Mouse (Mus musculus) brain, embryonic 18.5 days (tissue): Measurements from ENCODE around the gene Mlc1.

Source experiments
- DNase-seq: peaks from one replicate; pipeline ENCODE4 v3.0.0-alpha.2; 2012; ENCODE audit warnings: low read depth, low spot score

Mlc1 gene

DNA sequence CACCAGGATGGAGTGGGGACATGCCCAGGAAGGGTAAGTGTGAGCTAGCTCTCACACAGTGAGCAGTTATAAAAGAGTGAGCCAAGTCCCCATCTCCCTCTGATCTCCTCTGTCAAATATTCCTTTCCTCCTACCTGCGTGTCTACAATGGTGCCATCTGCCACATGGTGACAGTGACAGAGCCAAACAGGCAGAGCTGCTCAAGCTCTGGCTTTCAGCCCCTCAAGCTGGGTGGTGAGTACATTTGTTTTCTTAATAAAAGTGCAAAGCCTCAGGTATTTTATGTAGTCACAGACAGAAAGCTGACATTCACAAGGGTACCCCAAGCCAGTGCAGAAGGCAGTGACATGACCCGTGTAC, 41.5 kb downstream of the Mlc1 start:
- no peak for DNase-seq

DNA sequence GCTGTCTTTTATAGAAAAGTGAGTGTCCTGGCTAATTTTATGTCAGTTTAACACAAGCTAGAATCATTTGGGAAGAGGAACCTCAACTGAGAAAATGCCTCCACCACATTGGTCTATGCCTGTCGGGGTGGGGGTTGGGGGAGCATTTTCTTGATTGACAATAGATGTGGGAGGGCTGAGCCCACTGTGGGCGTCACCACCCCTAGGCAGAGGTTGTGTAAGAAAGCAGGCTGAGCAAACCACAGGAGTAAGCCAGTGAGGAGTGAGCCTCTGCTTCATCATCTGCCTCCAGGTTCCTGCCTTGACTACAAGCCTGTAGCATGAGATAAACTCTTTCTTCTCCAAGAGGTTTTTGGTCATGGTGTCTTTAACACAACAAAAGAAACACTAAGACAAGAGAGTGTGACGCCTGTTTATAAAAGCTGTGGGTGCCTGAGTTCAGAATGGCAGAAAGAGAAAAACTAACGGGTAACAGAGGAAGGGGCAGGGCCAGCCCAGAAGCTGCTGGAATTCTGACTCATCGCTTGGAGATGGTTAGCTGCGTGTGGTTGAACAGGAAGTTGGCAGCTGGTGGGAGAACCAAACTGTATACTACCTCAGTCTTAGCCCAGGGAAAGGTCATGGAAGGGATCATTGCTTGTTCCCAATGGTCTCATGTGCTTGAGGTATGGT, 42.1 kb downstream of the Mlc1 start:
- no peak for DNase-seq

DNA sequence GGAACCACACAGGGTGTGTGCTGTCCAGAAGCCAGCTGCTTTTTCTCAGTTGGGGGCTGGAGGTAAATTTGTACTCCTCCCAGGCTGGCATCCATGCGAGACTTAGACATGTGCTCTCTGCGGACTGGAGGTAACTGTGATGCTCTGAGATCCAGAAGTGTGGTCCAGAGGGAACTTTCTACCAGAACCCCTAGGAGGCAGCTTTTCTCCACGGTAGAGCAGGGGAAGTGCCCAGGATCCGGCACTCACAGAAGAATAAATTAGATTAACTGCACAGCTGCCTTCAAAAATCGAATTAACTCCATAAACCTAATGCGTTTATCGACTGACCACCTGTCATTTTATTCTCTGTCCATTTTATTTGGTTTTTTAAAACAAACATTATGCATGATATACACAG, 44.7 kb downstream of the Mlc1 start:
- no peak for DNase-seq

DNA sequence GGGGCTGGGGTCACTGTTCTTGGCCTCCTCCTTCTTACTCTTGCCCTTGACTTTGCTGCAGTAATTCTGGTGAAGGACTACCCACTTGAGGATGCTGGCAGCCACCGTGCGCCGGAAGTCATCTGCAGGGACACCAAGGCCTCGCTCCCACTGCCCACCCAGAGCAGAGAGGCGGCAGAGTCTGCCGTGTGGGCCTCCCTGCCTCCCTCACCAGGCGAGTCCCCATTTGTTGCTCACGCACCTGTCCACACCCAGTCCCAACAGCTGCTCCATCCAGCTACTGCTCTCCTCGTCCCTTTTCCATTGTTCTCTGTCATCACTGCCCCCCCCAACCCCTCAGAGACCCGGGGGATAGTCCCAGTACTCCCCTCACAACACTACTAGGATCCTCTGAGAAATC, 46.1 kb downstream of the Mlc1 start:
- no peak for DNase-seq

- DNase-seq, result no peak
Observed at GRCm38 (mm10) chr15:88921992-88922310, 56.9 kb downstream of the Mlc1 start.

DNA sequence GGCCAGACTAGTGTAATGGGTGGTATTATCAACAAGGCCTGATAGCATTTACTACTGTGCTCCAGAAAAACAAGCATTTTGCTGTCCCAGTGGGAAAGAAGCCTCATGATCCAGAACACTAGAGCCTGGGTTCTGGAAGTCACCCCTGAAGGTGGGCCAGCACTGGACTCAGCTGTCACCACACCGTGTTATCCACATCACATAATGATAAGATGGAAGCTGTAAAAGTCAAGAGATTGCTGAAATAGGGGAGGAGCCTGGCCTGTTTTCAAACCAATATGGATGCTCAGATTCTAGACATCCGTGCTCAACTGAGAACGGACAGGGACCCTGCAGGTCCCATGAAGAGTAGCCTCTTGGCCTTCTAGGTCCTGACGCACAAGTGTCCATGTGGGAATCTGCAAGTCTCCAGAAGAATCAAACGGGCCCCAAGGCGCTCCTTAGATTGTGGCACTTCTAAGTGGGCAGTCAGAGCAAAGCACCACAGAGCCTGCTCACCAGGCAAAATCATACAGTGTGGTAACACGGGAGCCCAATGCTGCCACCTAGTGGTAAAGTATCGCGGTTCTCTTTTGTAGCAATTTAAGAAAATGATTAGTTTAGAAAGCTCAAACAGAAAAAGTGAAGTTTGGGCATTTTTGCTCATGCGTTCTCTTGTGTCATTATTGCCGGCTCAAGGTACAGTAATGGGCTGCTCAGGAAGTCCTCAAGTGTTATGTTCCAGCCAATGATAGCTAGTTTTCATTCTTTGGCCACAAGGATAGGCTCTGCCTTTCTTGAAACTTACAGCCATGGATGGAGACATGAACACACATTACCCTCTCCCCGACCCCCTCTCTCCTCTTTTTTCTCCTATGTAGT, 57.4 kb downstream of the Mlc1 start:
- DNase-seq, result peak; percentile 42

DNA sequence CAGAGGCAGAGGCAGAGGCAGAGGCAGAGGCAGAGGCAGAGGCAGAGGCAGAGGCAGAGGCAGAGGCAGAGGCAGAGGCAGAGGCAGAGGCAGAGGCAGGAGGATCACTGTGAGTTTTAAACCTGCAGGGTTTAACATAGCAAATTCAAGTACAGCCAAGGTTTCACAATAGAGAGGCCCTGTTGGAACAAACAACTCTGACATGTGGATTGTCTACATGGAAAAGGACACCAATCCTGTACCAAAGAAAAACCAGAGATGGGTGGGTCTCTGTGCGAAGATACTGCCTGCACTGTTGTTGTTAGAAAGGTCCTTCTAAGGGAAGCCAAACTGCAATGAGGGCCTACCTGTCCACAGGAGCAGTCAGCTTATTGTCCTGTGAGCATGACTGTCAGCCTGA, 58.7 kb downstream of the Mlc1 start:
- DNase-seq, result no peak

GRCm38 (mm10) chr15:88919328-88919727, 59.5 kb downstream of the Mlc1 start:
- DNase-seq, result no peak

- no peak for DNase-seq
Observed at GRCm38 (mm10) chr15:88917126-88917525, 61.7 kb downstream of the Mlc1 start.

GRCm38 (mm10) chr15:88916366-88916765, 62.4 kb downstream of the Mlc1 start:
- no peak for DNase-seq

- no peak for DNase-seq
Observed at GRCm38 (mm10) chr15:88915046-88915445, 63.8 kb downstream of the Mlc1 start.

- no peak for DNase-seq
Observed at GRCm38 (mm10) chr15:88906347-88906746, 72.5 kb downstream of the Mlc1 start.
